Mouse (Mus musculus) layer of hippocampus, adult 18-20 months (tissue): Measurements from ENCODE around the gene Flvcr2. TPM values are rescaled to one million over a fixed set of nuclear protein-coding genes. Genes with fewer than 3 reads are reported as not detected.

ENCODE experiments used
- DNase-seq, 2 experiments: peaks; one replicate each; pipeline ENCODE4 v3.0.0; 2022; ENCODE audit warnings: low spot score in 2 of 2
- total RNA-seq, 2 experiments: library from RNA; stranded (reverse); gene quantifications; 2 replicates each; pipeline ENCODE4 v1.2.3; 2021

Flvcr2 gene
- total RNA-seq, 2 experiments from 2014 or later, result 1.4 to 1.5 TPM

DNA sequence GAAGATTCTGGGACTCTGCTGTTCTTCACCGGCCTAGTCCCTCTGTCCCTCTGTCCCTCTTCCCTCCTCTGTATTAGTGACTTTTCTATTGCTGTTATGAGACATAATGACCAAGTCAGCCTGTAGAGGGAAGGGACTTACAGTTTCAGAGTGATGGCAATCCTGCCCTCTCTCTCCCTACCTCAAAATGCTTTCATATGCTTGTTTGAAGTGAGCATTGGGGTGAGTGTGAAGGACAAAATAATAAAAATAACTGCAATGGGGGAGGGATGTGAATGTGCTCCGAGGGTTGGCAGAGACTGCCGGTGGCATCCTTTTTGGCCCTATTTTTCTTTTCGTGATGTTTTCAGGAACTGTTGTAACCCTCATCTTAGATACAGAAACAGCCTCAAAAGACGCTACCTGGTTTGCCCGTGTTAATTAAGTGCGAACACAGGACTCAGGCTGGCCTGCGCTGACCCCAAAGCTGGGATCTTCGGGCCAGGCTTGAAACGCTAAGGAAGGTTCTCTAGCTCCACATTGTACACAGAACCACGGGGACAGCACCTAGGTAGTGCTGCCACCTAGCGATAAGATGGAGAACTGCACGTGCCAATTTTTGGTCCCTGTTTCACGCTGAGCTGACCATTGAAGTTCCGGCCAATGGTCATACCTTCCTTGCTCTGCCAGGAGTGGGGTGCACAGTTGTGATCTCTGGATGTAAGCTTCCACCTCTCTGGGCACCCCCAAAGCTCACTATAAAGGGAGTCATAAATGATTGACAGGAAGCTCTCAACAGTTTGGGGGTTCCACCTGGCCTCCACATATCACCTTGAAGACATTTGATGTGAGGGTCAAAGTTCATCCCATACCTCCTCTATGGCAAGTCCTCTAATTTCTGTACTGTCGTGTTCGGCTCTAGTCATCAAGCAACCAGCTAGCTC, 17.1 kb upstream of the Flvcr2 start:
- DNase-seq, result peak in 1 of 2 experiments; percentile 49

DNA sequence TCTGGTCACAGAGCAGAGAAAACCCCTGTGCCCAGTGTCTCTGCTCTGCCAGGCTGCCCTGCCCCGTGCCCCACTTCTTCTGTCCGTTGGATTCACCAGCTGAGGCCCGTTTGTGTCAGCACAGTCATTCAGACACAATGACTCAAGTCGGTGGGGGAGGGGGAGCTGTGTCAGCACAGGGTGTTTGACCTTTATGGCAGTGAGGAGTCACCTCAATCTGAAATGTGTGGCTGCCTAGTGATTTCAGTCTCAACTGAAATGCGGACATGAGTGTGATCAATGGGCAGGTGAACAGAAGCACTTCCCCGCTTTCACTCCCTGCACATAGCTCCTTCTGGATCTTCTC, 16.4 kb upstream of the Flvcr2 start:
- no peak for DNase-seq

DNA sequence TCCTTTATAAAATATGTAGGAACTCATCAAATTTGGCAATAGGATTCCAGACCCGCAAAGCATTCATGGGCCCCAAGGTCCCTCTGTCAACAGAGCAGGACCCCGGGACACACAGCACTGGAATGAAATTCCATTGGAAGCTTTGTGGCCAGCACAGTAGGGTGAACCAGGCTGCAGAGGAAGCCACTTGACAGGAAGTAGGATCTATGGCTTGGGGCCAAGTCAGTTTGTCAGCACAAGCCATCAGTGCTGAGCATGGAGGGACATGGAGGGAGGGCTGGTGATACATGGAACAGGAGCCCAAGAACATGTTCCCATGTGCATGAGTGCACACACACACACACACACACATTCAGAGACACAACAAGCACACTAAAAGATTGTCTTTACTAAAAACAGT, 10.1 kb upstream of the Flvcr2 start:
- no peak for DNase-seq

DNA sequence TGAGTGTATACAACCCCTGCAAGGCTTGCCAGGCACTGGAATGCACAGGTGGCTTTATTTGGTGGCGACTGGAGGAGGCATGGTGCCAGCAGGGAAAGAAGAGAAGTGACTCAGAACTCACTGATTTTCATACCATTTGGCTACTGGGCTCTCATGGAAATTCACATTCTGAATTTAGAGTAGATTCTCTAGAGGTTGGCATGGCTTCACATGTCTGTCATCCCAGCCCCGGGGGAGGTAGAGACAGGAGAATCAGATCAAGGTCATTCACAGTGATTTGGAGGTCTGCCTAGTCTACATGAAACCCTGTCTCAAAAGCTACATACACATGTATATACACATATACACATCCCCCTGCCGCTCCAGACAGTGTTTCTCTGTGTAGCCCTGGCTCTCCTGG, 9.4 kb upstream of the Flvcr2 start:
- peak; percentile 3 to 38 for DNase-seq

DNA sequence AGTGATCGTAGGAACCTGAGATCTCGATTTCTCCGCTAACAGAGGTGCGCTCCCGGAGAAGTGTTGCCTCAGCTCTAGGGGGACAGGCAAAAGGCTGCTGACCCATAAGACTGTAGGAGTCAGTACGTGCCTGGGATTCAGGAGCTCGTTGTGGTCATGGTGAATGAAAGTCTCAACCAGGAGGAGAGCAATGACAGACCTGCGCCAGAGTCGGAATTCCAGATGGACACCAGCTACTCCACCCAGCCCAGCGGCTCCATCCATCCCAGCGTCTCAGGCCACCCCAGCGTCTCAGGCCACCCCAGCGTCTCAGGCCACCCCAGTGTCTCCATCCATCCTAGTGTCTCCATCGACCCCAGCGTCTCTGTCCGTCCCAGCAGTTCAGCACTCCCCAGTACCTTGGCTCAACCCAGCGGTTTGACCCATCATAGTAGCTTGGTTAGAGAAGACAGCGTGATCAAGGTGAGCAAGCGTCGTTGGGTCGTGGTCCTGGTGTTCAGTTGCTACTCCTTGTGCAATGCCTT, 419 bp downstream of the Flvcr2 start:
- DNase-seq, result no peak

DNA sequence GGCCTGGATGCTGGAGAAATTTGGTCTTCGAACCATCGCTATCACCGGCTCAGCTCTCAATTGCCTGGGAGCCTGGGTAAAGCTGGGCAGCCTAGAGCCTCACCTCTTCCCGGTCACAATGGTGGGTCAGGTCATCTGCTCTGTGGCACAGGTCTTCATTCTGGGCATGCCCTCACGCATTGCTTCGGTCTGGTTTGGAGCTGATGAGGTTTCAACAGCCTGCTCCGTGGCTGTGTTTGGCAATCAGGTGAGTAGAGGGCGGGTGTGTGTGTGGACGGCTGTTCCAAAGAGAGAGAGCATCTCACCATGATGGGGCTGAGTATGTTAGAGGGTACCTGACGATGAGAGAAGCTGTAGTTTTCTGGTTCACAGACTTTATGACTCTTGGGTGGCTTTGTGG, 1.0 kb downstream of the Flvcr2 start:
- no peak for DNase-seq

DNA sequence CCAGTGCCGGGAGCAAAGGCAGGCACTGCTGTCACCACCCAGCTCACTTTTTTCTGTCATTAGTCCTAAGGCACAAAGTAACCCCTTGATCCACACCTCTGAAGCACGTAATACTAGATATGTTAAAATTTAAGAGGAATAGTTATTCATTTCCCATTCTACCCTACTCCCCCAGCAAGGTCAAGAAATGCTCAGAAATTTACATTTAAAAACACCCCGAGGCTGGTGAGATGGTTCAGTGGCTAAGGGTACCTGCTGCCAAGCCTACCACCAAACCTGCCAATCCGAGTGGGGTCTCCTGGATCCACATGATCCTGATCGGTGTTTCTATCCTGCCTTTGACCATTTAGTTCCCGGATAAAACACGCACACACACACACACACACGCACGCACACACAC, 3.5 kb downstream of the Flvcr2 start:
- DNase-seq, result no peak

DNA sequence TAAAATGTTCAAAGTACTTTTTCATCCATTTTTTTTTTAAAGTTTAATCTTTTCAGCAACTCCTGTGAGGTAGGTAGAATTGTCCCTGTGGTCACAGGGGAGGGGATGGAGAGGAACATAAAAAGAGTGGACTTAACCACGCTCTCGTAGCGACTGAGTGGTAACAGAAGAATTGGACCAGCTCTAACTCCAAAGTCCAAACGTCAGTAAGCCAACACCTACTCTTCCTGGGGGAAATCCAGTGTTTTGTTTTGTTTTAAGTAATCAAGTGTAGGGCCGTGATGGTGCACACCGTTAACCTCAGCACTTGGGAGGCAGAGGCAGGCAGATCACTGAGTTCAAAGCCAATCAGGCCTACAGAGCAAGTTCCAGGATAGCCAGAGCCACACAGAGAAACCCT, 5.8 kb downstream of the Flvcr2 start:
- no peak for DNase-seq

DNA sequence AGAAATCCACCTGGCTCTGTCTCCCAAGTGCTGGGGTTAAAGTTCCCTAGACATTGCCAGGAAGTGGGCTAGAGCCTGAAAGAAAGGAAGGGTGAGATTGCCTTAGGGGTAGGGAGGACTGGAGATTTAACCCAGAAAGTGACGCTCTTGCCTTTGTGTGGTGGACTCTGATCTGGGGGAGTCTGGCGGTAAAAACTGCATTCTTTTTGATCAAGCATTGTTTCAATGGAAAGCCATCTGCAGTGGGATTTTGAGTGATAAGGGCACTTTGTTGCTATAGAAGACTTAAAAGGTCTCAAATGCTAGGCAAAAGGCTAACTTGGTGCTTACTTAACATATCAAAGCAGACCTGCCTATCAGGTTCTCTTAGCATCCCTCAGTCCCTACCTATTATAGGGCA, 6.9 kb downstream of the Flvcr2 start:
- no peak for DNase-seq

DNA sequence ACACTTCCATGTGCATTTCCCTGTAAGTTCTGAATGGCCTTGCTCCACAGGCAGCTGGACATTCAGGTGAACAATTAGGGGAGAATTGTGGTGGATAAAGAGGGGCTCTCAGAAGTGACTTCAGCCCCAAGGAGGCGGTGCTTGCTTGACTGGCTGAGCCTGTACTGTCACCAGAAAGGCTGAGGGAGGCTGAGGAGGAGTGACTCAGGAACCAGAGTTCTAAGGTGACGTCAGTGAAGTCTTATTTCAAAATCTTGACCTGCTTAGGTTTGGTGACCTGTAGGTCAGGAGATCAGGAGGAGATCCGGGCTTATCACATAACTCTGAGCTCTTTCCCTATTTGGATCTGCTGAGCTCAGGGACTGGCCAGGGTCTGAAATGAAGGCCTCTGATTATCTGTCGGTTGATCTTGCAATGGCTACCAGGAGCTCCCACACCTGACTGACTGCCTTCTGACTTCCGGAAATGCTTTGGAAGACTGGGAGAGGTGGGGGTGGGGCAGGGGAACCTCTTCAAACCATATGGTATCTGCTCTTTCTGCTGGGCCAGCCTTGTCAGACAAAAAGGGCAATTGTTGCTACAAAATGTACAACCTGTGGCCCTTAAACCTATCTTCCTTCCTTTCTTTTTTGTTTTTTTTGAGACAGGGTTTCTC, 8.4 kb downstream of the Flvcr2 start:
- no peak for DNase-seq

DNA sequence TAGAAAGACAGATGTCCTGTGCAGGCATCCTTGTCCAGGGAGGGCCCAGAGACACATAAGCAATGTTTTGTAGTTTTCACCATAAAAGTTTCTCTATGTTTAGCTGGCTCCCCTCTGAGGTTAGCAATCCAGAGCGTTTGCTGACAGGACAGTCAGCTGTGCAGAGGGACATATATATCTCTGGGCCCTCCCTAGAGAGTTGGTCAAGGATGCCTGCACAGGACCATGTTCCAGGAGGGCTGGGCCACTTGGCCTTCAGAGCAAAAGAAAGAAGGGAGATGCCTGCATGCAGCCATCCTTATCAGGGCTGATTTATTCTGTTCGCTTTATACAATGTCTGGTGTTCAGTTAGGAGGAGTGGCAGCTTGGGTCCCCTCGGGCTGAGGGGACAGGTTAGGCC, 10.1 kb downstream of the Flvcr2 start:
- DNase-seq, result no peak

DNA sequence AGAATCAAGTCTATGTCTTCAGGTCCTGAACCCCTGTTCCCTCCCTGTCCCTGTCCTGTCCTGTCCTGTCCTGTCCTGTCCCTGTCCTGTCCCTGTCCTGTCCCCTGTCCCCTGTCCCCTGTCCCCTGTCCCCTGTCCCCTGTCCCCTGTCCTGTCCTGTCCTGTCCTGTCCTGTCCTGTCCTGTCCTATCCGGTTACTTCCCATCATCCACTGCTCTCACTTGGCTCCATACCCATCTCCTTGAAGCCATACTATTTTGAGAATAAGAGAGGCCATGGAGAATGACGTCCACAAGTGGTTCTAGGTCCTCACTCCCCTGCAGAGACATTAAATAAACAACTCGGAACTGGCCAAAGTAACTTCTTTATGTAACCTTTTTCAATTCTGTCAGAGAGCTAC, 10.7 kb downstream of the Flvcr2 start:
- DNase-seq, result no peak

DNA sequence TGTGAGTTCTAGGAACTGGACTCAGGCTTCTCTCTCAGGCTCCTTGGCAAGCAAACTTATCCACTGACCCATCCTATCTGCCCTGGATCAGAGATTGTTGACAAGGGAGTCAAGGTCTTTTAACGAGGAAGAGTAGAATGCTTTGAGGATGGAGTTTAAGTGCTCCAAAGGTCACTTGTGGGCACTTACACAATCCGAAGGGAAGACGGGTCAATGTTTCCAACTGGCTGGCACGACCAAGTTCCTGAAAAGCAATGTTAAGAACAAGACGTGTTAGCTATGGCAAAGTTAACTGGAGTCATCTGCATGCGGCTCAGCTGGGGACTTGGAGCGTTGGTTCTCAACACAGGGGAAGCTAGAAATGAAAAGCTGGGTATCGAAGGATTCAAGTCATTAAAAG, 12.4 kb downstream of the Flvcr2 start:
- no peak for DNase-seq

DNA sequence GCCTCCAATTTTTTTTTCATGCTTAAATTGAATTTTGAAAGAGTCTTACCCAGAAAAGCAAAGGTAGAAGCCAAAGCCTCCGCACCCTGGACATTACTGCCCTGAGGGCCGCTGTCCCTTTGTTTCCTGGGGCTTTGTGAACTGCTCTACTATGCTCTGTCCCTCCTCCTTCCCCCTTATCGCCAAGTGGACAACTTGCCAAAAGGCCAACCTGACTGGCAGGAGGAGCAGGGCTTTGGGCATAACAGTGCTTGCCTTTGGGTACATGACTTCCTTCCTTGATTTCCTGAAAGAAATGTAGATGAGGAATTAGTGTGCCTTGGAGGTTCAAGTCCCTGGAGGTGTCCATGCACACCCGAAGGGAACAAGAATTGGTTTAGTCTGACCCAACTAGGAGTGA, 15.1 kb downstream of the Flvcr2 start:
- no peak for DNase-seq

DNA sequence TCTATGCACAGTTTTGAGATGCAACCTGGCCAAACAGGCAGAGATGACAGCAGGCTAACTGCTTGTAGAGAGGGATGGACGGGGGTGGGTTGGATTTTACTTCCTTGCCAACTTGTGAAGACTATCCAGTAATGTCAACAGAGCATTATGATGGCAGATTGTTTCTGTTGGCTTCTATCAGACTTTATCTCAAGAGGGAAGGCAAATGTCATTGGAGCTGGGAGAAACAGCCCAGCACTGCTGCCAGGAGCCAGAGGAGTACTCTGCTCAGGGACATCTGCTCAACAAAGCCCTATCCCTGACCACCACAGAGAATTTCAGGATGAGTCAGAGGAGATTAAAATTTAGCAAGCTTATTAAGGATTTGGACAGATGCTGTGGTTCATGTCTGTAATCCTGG, 18.3 kb downstream of the Flvcr2 start:
- peak; percentile 22 to 24 for DNase-seq

DNA sequence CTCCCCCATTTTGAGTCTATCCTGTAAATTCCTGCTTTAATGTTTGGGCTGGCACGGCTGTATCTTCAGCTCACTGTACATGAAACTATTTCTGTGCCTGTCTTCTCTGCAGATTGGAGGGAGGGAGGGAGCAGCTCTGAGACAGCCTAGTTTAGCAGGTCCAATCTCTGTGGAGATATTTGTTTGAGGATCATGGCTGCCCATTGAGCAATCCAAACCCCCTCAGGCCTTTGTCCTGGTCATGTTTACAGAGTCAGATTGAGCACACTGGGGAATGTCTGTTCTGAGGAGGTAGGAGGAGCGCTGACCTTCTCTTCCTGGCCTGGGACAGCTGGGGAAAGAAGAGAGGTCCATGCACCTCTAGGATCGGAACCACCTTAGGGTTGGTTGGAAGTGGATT, 19.9 kb downstream of the Flvcr2 start:
- DNase-seq, result no peak

DNA sequence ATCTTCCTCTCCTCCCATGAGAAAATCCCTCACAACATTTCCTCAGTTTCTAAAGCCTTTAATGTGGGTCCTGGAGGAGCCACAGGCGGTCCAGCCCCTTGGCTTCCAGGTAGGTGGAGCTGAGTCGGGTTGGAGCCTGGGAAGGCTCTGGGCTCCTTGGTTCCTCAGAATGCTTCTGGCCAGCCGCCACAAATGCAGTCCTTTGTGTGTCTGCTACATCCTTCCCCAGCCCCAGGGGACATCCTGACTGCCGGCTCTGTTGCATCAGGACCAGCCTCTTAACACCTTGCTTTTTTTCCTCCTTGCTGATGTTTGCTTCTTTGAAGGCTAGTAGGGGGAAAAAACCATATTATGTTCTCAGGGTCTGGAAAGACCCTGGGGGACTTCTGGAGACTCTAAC, 21.4 kb downstream of the Flvcr2 start:
- no peak for DNase-seq

DNA sequence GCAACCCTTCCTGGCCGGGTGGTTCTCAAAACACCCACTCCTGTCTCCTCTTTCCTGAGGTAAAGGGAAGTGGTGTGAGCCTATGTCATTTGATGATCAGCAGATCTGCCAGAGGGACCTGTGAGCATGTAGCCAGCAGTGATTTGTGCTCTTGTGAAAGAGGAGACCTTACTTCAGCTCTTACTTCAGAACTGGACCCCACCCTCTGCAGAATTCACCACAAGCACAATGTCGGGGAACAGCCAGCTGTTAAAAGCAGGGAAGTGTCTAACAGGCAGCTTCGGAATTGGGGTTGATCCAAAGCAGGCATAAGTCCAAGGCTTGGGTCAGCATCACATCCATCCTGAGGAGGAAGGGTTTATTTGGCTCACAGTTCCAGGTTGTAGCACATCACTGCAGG, 25.0 kb downstream of the Flvcr2 start:
- no peak for DNase-seq

DNA sequence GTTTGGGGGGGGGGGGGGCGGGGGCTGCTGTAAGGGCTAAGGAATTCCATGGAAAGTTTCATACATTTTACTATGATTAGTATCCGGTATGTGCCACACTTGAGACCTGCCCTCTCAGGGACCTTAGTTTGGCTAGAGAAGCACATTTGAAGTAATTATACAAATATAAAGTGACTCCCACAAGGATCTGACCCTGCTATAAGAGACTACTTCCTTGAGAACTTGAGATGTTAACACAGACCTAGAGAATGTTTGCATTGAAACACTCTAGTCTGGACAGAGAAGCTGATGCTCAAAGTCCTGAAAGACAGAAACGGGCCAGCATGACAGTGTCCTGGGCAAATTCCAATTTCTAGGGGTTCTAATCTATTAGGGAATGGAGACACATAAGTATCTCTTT, 32.6 kb downstream of the Flvcr2 start:
- no peak for DNase-seq

DNA sequence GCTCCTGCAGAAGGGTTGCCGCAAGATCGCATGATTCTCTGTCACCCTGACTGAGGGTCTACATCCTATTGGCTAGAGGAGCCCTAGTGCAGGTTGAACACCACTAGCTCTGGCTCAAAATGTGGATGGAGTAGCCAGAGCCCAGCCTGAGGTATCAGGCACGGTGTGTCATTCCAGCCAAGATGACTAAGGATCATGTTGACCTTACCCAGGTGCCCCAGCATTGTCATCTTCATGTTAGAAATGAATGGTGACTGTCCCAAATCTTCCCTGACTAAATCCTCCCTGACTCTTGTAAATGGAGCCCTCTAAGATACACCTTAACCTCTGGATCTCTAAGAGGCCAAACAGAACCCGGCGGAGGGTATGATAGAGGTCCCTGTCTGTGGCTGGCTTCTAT, 33.4 kb downstream of the Flvcr2 start:
- no peak for DNase-seq

DNA sequence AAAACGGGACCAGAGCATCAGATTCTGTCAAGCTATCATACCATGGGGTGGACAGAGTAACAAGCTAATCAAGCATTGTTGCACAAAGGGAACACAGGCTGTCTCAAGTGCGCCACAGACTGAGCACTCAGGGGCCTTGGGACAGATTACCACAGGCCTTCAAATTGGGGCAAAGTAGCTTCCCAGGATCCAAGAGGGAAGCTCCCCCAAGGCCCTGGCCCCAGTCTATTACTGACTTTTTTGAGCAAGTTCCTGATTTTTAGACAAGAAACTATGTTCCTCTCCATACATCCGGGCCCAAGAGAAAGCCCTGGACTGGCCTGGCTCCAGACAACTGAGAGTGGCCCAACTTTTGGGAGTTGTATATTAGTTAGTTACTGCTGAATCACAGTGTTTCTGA, 35.3 kb downstream of the Flvcr2 start:
- no peak for DNase-seq

DNA sequence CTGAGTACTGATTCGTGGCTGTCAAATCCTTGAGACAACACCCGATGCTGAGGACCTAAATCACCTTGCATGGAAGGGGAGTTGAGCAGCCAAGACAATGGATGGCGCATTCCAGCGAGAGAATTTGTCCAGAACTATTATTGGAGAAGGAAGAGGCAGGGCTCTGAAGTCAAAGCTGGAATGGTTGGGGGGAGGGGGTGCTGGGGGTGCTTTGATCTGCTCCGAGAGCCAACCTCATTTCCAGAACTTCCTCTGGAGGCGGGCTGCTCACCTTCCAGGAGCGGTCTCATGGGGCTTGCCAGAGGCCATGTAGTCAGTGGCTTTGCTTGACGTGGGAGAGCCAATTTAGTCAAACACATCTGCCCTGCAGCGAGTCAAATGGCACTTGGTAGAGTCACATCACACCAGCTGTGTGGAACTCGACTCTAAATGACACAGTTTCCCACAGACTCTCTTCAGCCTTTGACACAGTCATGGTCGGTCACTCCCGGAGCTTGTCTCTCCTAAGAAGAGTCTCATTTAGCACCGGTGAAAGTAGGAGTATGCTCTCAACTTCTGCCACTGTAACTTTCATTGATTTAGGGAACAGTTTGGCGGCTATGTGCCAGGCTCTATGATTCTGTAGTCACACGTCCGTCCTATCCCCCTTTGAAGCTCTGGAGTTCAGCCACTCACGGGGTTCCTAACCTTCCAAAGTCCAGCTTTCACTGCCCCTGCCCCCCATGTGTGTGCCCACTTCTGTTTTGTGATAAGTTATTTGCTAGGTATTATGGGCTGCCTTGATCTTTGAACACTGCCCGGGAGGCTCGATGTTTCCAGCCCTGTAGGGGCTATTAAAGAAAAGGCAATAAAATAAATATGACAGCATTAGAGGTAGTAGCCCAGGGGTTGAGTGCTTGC, 38.8 kb downstream of the Flvcr2 start:
- no peak for DNase-seq
